Mouse (Mus musculus): ENCODE measurements around the gene Slc45a2. TPM values are rescaled to one million over a fixed set of nuclear protein-coding genes. Genes with fewer than 3 reads are reported as not detected.
"Not testable (repeated sequence)": the region's sequence is repeated elsewhere in the genome, so short reads cannot be mapped to it uniquely, and the experiment has no call there.

Slc45a2 gene
- not detected for total RNA-seq (2021)

GRCm38 (mm10) chr15:11000421-11000820, at the start of gene Slc45a2:
TSS of gene Slc45a2 (plus strand) at chr15:11000721.
- no peak for DNase-seq
- intact Hi-C loops (cut with DNase I), result no loop called here

DNA sequence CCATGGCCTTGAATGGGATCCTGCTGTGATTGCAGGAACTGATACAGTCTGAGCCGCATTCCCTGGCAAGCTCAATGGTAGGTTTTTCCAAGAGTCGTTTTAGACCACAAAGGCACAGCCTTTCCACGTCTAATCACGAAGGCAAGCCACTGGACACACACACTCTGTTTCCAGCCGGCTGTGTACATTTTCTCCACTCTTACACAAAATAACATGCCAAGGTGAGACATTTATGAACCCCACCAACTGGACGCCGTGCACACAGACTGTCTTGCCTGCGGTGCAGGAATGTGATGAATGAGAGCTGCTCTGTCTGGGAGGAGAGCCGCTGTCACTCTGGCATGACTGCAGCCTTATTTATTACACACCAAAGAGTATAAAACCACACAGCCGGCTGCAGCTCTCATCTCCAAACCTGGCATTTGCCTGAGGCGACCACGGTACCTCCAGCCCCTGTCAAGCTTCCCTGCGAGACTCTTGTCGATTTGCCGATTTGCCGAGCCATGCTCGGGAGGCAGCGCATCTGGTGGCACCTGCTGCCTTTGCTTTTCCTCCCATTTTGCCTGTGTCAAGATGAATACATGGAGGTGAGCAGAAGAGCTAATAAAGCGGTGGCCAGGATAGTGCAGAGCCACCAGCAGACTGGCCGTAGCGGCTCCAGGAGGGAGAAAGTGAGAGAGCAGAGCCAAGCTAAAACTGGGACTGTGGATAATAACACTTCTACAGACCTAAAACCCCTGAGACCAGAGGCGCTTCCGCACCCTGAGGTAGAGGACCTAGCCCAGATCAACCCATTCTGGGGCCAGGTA, 48.4 kb upstream of the Slc45a2 start, which contains the start of gene C1qtnf3:
TSS of gene C1qtnf3 (plus strand) at position 382 of the 809 bp plus-strand sequence.
- DNase-seq, result no peak
- intact Hi-C loops (cut with DNase I), result no loop called here

GRCm38 (mm10) chr15:10952760-10953305, 47.7 kb upstream of the Slc45a2 start:
- intact Hi-C loops (cut with DNase I), result no loop called here
- DNase-seq, result peak in 1 of 2 experiments; percentile 4

GRCm38 (mm10) chr15:10953465-10953864, 47.1 kb upstream of the Slc45a2 start:
- no peak for DNase-seq
- intact Hi-C loops (cut with DNase I), result no loop called here

DNA sequence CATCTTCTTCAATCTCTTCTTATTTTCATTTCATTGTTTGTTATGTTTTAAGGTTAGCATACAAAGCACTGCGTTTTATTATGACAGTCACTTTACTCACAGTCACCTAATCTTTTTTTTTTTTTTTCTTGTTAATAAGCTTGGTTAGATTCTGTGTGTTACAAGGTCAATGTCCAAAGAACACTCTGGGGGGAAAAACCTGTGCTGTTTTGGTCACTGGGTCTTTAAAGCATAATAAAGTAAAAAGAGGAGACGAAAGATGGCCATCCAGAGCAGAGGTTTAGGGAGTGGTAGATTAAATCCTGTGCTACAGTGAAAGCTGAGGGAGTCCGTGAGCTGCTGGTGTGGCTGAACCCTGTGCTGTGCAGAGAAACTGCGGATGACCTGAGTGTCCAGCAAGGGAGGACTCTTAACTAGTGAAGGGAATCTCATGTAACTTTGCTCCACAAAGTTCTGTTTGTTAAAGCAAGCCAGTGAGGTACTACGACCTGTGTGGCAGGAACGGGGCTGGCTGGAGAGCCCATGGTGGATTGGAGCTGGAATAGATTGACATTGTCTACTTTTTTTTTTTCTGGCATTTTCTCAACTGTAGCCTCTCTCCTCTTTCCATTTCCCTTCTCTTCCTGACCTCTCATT, 46.0 kb upstream of the Slc45a2 start:
- intact Hi-C loops (cut with DNase I), result no loop called here
- DNase-seq, result no peak

- DNase-seq, result no peak
- intact Hi-C loops (cut with DNase I), result no loop called here
Observed at GRCm38 (mm10) chr15:10955156-10955555, 45.4 kb upstream of the Slc45a2 start.

- intact Hi-C loops (cut with DNase I), result no loop called here
- no peak for DNase-seq
Observed at GRCm38 (mm10) chr15:10956706-10957105, 43.8 kb upstream of the Slc45a2 start.

DNA sequence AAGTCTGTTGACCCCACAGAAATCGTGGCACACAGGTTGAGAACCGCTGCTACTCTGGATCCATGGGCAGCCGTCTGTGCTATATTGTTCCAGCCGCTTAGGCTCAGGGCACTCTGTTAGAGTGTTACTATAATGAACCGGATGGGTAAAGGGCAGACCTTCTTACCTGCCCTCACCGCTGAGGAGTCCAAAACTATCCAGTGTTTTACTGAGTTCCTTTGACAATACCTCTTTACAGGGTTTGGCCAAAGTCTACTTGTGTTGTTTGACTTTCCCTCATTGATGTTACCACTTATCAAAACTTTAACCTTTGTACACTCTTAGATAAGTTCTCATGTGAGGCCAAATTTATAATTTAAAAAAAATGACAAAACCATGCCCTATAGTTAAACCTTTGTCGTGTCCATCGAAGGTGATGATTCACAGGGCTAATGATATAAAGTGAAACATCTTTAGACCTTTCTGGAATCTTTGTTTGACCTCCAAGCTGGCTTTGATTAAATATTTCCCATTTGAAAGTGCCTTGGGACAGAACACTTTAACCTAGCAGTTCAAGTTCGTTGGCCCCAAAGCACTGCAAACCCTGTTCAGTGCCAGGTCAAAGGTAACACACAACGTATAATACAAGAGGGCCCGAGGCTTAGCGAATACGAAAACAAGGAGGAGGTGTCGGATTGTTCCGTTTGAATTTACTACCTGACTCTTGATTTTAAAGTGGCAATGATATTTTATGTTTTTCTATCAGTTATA, 41.1 kb upstream of the Slc45a2 start:
- DNase-seq, result no peak

DNA sequence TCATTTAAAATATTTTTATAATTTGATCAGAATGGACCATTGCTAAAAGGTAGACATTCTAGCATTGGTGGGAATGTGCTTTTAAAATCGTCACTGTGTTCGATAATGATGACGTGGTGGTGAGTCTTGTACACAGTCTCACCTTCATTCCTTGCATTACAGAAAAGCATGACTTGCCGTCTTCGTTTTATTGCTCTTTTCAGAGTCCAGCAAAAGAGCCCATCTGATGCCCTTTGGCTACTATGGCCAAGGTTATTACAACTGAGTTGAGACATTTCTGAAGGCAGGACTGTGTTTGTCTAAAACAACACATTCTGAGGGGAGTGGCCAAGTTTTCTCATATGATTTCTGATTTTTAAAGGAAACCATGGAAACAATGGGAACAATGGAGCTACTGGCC, 40.3 kb upstream of the Slc45a2 start:
- intact Hi-C loops (cut with DNase I), result no loop called here
- DNase-seq, result no peak

More for the DNA sequence above, 41.1 kb upstream of the Slc45a2 start:
- intact Hi-C loops (cut with DNase I), result no loop called here

DNA sequence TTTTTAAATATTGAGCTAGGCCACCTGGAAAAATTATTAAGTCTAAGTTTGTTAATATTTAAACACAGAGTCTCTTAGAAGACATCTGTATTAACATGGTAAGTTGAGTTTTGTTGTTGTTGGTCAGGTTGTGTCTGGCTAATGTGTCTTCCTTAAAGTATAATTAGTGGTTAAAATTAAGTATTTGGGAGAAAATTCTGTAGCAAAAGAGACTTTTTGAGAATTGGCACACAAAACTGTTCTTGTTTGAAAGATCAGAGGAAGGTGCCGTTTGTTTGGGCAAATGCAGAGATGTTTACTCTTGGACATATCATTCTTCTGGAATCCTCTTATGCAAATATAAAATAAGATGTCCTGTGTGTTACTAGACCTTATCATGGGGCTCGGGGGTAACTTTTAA, 37.9 kb upstream of the Slc45a2 start:
- intact Hi-C loops (cut with DNase I), result no loop called here
- no peak for DNase-seq

- no peak for DNase-seq
- intact Hi-C loops (cut with DNase I), result no loop called here
Observed at GRCm38 (mm10) chr15:10969439-10969838, 31.1 kb upstream of the Slc45a2 start.

- intact Hi-C loops (cut with DNase I), result no loop called here
- DNase-seq, result no peak
Observed at GRCm38 (mm10) chr15:10970777-10971176, 29.7 kb upstream of the Slc45a2 start.

- intact Hi-C loops (cut with DNase I), result no loop called here
- no peak for DNase-seq
Observed at GRCm38 (mm10) chr15:10977151-10977550, 23.4 kb upstream of the Slc45a2 start.

DNA sequence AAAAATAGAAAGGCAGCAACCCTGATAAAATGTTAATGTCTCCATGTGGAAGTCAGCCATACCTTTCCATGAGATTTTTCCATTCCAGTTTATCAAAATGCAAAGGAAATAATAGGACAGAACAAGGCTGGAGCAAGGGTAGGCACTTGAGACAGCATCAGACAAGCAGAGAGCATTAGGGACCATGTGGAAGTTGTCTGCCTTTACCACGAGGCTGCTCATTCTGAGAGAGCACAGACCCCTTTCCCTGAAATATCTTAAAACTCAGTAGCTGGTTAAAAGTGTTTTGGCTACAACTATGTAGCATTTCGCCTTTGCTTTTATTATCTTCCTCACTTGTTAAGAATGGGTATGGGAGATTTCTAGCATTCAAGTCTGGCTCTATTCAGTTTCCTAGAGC, 19.8 kb upstream of the Slc45a2 start:
- DNase-seq, result no peak
- intact Hi-C loops (cut with DNase I), result loop anchor here (5.0 kb wide), 3 partner anchors 58 to 508 kb away; partner anchors contain the start of genes Brix1, Dnajc21 and Rad1

DNA sequence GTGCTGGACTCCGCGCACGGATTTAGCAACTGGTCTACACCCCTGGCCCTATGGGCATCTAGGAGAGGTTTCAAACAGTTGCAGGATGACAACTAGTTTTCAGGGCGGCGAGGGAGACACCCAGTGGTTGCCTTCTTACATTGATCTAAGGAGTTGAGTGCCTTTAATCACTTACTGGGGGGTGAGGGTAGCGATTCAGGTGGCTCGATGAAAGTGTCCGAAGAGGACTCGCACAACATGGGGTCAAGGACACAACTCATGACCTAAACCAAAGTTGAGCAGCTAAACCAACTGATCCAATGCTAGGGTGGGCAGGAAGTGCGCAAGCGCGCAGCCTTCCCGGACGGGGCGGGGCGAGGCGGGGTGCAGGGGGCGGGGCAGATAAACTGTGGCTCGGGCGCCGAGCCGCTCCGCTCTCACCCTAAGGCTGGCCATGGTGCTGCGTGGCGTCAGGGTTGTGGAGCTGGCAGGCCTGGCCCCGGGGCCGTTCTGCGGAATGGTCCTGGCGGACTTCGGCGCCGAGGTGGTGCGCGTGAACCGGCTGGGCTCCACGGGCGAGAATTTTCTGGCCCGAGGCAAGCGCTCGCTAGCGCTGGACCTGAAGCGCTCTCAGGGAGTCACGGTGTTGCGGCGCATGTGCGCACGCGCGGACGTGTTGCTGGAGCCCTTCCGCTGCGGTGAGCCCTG, 19.0 kb upstream of the Slc45a2 start, which contains the start of gene Amacr:
TSS of gene Amacr (plus strand) at position 380 of the 687 bp plus-strand sequence.
- intact Hi-C loops (cut with DNase I), result loop anchor here (5.0 kb wide), 3 partner anchors 59 to 509 kb away; partner anchors contain the start of genes Brix1, Dnajc21 and Rad1
- peak; percentile 87 to 96 for DNase-seq

DNA sequence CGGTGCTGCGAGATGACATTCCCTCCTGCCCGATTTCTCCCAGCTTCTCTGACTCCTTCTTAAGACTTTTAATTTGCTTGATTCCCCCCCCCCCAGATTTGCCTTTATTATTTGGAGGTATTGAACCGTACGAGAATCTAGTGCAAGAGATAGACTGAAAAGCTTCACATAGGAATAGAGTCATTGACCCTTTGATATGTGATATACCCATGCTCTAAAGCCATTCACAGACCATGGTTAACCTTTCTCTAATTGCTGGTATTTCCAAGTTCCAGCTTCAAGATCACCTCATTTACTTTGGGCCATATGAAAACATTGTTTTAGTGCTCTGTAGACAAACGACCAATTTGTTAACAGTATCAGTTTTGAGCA, 18.5 kb upstream of the Slc45a2 start:
- intact Hi-C loops (cut with DNase I), result loop anchor here (5.0 kb wide), 3 partner anchors 60 to 510 kb away; partner anchors contain the start of genes Brix1, Dnajc21 and Rad1
- no peak for DNase-seq

DNA sequence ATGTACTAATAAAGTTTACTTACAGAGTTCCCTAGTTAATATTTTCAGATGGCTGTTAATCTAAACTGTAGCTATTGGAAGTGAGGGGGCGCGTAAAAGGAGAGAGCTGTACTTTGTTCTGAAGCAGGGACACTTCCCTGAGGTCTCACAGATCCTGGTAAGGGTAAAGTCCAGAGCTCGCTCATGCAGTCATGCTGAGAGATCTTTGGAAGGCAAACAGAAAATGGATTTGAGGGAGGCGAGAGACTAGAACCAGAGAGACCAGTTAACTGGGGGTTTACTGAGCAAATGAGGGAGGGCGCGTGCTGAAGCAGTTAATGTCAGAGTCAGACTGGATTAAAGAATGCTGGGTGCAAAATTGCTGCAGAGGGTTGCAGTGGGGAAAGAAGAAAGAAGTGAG, 14.8 kb upstream of the Slc45a2 start:
- intact Hi-C loops (cut with DNase I), result no loop called here
- DNase-seq, result no peak

- DNase-seq; intact Hi-C loops (cut with DNase I): not testable (repeated sequence)
Observed at GRCm38 (mm10) chr15:10986477-10986876, 14.0 kb upstream of the Slc45a2 start.

DNA sequence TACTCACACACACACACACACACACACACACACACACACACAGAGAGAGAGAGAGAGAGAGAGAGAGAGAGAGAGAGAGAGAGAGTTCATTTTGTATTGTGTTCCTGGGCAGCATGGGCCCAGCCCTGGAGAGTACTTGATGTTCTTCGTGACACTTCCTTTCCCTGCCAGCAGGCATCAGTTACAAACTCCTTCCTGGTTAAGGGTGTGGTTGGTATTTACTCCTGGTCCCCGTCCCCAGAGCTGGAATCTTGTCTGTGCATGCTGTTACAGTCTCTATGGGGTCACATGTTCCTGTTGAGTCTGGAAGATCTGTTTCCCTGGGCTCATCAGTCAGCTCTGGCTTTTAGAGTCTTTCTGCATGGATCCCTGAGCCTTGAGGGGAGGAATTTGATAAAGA, 10.1 kb upstream of the Slc45a2 start:
- no peak for DNase-seq
- intact Hi-C loops (cut with DNase I), result no loop called here

DNA sequence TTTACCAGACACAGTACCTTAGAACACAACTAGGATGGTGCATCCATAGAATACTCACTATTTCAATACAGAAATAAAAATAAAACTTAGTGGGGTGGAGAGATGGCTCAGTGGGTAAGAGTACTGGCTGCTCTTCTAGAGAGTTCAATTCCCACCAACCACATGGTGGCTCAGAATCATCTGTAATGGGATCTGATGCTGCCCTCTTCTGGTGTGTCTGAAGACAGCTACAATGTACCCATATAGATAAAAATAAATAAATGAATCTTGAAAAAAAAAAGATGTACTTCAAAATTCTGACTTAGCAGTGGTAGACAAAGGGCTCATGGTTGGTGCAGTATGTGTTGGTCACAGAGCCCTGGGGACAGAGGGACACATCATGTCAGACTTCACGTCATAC, 9.0 kb upstream of the Slc45a2 start:
- no peak for DNase-seq
- intact Hi-C loops (cut with DNase I), result no loop called here

Data from heart, postnatal 36 days (tissue).